Mouse (Mus musculus) intestine, embryonic 15.5 days (tissue): Measurements from ENCODE around the gene Ypel5. TPM values are rescaled to one million over a fixed set of nuclear protein-coding genes. Genes with fewer than 3 reads are reported as not detected.

Experiments used
- ATAC-seq: fragments of 200-750 bp; cut with Nextera tagmentation; 2 replicates; pipeline ENCODE4 v1.8.0; 2017; ENCODE audit warnings: moderate TSS enrichment, moderate library complexity
- H3K27ac ChIP-seq: fragments of 300-500 bp; sonication (generic); 2 replicates; pipeline ENCODE4 v1.5.1; 2015; ENCODE audit warnings: mild to moderate bottlenecking, inconsistent platforms
- H3K27me3 ChIP-seq: fragments of 300-500 bp; sonication (generic); replicated peaks from 2 replicates; pipeline ENCODE4 v1.6.1; 2015; ENCODE audit warnings: inconsistent platforms
- H3K36me3 ChIP-seq: fragments of 300-500 bp; sonication (generic); 2 replicates; pipeline ENCODE4 v1.6.1; 2015; ENCODE audit warnings: inconsistent platforms
- H3K4me1 ChIP-seq: fragments of 300-500 bp; sonication (generic); replicated peaks from 2 replicates; pipeline ENCODE4 v1.6.1; 2015; ENCODE audit warnings: inconsistent platforms
- H3K4me2 ChIP-seq: fragments of 300-500 bp; sonication (generic); replicated peaks from 2 replicates; pipeline ENCODE4 v1.6.1; 2015; ENCODE audit warnings: mild to moderate bottlenecking, inconsistent platforms
- H3K4me3 ChIP-seq: fragments of 300-500 bp; sonication (generic); replicated peaks from 2 replicates; pipeline ENCODE4 v1.5.1; 2015; ENCODE audit warnings: inconsistent platforms
- H3K9ac ChIP-seq: fragments of 300-500 bp; sonication (generic); 2 replicates; pipeline ENCODE4 v1.6.1; 2015; ENCODE audit warnings: inconsistent platforms
- H3K9me3 ChIP-seq: fragments of 300-500 bp; sonication (generic); 2 replicates; pipeline ENCODE4 v1.6.1; 2016; ENCODE audit warnings: inconsistent platforms
- WGBS: fragments of 180-500 bp; shearing (Covaris S2); methylation state at CpG from one replicate; pipeline ENCODE4 v1.1.7; 2015; 5-methylcytosine and 5-hydroxymethylcytosine counted together
- polyA plus RNA-seq: library from polyadenylated mRNA; unstranded; fragments of >200 nt; fragmentation: Nextera tagmentation; extraction: Ambion mirVana; gene quantifications from 2 replicates; pipeline ENCODE4 v1.2.1, GENCODE M21; 2015

Ypel5 gene
- polyA plus RNA-seq, 1 experiment from 2014 or later: 38.9 TPM

GRCm38 (mm10) chr17:72897076-72897475 lies 60.8 kb downstream of the Ypel5 start:
- 73% methylated on average over 7 of the region's 7 CpGs for WGBS
- H3K9ac ChIP-seq: no peak overlapping the region
- no peak overlapping the region for H3K4me2 ChIP-seq
- no peak for ATAC-seq
- no peak overlapping the region for H3K4me3 ChIP-seq
- no peaks in the 10 kb centered on the region for H3K9me3 ChIP-seq
- H3K4me1 ChIP-seq: no peaks in the 10 kb centered on the region
- H3K27ac ChIP-seq: no peak overlapping the region
- no peaks in the 10 kb centered on the region for H3K36me3 ChIP-seq
- H3K27me3 ChIP-seq: no peaks in the 10 kb centered on the region

DNA sequence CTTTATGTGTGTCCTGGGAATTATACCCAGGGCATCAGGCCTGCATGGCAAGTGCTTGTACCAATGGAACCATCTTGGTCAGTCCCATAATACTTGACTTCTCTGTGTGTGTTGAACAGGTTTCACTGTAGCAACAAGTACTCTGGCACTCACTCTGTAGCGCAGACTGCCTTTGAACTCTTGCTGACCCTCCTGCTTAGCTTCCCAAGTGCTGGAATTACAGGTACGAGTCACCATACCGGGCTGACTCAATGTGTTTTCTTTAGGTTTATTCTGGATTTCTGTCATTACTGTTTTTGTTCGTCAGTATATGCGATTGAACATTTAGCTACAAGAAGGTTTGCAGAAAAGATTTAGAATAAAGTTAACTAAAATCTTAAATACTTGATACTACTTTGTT lies 61.7 kb downstream of the Ypel5 start:
- no peaks in the 10 kb centered on the region for H3K9me3 ChIP-seq
- no peak overlapping the region for H3K4me3 ChIP-seq
- no peak overlapping the region for H3K9ac ChIP-seq
- no peaks in the 10 kb centered on the region for H3K36me3 ChIP-seq
- peaks cover 3% of the 10 kb centered on the region; the same call in 1 of the 2 replicates for H3K4me1 ChIP-seq
- H3K27me3 ChIP-seq: no peaks in the 10 kb centered on the region
- H3K27ac ChIP-seq: no peak overlapping the region
- H3K4me2 ChIP-seq: no peak overlapping the region
- 71% methylated on average over 5 of the region's 5 CpGs for WGBS
- ATAC-seq: no peak

GRCm38 (mm10) chr17:72898775-72899174 lies 62.5 kb downstream of the Ypel5 start:
- Histone ChIP-seq H3K4me1 (peaks cover 3% of the 10 kb centered on the region), H3K4me2 (no peak overlapping the region), H3K9ac (no peak overlapping the region), H3K4me3 (no peak overlapping the region), H3K9me3 (no peaks in the 10 kb centered on the region), H3K27ac (no peak overlapping the region), H3K27me3 (no peaks in the 10 kb centered on the region), H3K36me3 (no peaks in the 10 kb centered on the region)
- no peak for ATAC-seq
- WGBS: 67% methylated on average over 3 of the region's 3 CpGs

Other genes starting within 250 kb of the Ypel5 start
- 0.78 and 0.91 TPM in 2 replicates for gene Alk, start 231.8 kb upstream of the Ypel5 start, polyA plus RNA-seq
- gene Lbh, start 81.9 kb downstream of the Ypel5 start, polyA plus RNA-seq: 5.2 and 6.1 TPM in 2 replicates